Mouse (Mus musculus) heart, embryonic 11.5 days (tissue): ENCODE measurements around the gene S1pr4. TPM values are rescaled to one million over a fixed set of nuclear protein-coding genes. Genes with fewer than 3 reads are reported as not detected.
A peak's percentile ranks its signal among the peaks of the same experiment; 100 is the strongest.

ENCODE experiments used
- ATAC-seq: fragments of 200-750 bp; cut with Nextera tagmentation; replicated peaks from 2 replicates; pipeline ENCODE4 v1.8.0; 2017; ENCODE audit warnings: moderate library complexity; ENCODE audit not compliant: insufficient number of reproducible peaks, low FRiP score, low TSS enrichment
- H3K27ac ChIP-seq: fragments of 300-500 bp; sonication (generic); 2 replicates; pipeline ENCODE4 v1.5.1; 2014; ENCODE audit warnings: mild to moderate bottlenecking, low read depth, low read length
- H3K27me3 ChIP-seq: fragments of 300-500 bp; sonication (generic); 2 replicates; pipeline ENCODE4 v1.6.1; 2014; ENCODE audit warnings: mild to moderate bottlenecking, low read length, mixed read lengths; ENCODE audit not compliant: control insufficient read depth, insufficient read depth
- H3K36me3 ChIP-seq: fragments of 300-500 bp; sonication (generic); 2 replicates; pipeline ENCODE4 v1.6.1; 2014; ENCODE audit warnings: mild to moderate bottlenecking, low read length, moderate library complexity, mixed read lengths; ENCODE audit not compliant: control insufficient read depth, insufficient read depth
- H3K4me1 ChIP-seq: fragments of 300-500 bp; sonication (generic); 2 replicates; pipeline ENCODE4 v1.6.1; 2014; ENCODE audit warnings: low read length; ENCODE audit not compliant: control insufficient read depth, insufficient read depth
- H3K4me2 ChIP-seq: fragments of 300-500 bp; sonication (generic); 2 replicates; pipeline ENCODE4 v1.6.1; 2014; ENCODE audit warnings: mild to moderate bottlenecking, moderate library complexity
- H3K4me3 ChIP-seq: fragments of 300-500 bp; sonication (generic); 2 replicates; pipeline ENCODE4 v1.5.1; 2014; ENCODE audit warnings: low read depth, low read length
- H3K9ac ChIP-seq: fragments of 300-500 bp; sonication (generic); 2 replicates; pipeline ENCODE4 v1.6.1; 2014; ENCODE audit warnings: mild to moderate bottlenecking, low read depth, low read length, moderate library complexity
- H3K9me3 ChIP-seq: fragments of 300-500 bp; sonication (generic); replicated peaks from 2 replicates; pipeline ENCODE4 v1.6.1; 2016; ENCODE audit warnings: low read length; ENCODE audit not compliant: control insufficient read depth
- WGBS: fragments of 180-500 bp; shearing (Covaris S2); extraction: QIAGEN DNeasy Blood & Tissue Kit; methylation state at CpG from one replicate; pipeline ENCODE4 v1.1.7; 2014; ENCODE audit not compliant: insufficient replicate concordance; 5-methylcytosine and 5-hydroxymethylcytosine counted together
- polyA plus RNA-seq: library from polyadenylated mRNA; unstranded; fragments of >200 nt; fragmentation: Nextera tagmentation; extraction: Ambion mirVana; gene quantifications from 2 replicates; pipeline ENCODE4 v1.2.1, GENCODE M21; 2014

S1pr4 gene
- 0.56 and 0.79 TPM in 2 replicates for polyA plus RNA-seq

- H3K27me3 ChIP-seq, result peaks cover 12% of the 10 kb centered on the region; the same call in 1 of the 2 replicates
- H3K9ac ChIP-seq, result no peak within 1 kb of the TSS
- H3K9me3 ChIP-seq, result no peaks in the 10 kb centered on the region
- no peak within 1 kb of the TSS for H3K4me3 ChIP-seq
- no peaks in the 10 kb centered on the region for H3K36me3 ChIP-seq
- H3K4me2 ChIP-seq, result no peak within 1 kb of the TSS
- H3K4me1 ChIP-seq, result peaks cover 8% of the 10 kb centered on the region
- H3K27ac ChIP-seq, result no peak within 1 kb of the TSS
- ATAC-seq, result no peak
- 83% methylated on average over 3 of the region's 3 CpGs for WGBS
These were observed at the start of gene S1pr4 for GRCm38 (mm10) chr10:81500032-81500431. S1pr4 (minus strand) TSS chr10:81500132.

GRCm38 (mm10) chr10:81548944-81549343, 49.0 kb upstream of the S1pr4 start:
- Histone ChIP-seq H3K27me3 (no peaks in the 10 kb centered on the region), H3K9me3 (0 out of 2 replicates have a peak, but pooled peaks cover 3% of the 10 kb centered on the region), H3K4me2 (no peak overlapping the region), H3K9ac (no peak overlapping the region), H3K4me3 (no peak overlapping the region), H3K4me1 (peaks cover 10% of the 10 kb centered on the region), H3K36me3 (no peaks in the 10 kb centered on the region), H3K27ac (no peak overlapping the region)
- ATAC-seq, result no peak
- 63% methylated on average over 5 of the region's 5 CpGs for WGBS

- WGBS, result 88% methylated on average over 13 of the region's 13 CpGs
- H3K36me3 ChIP-seq, result no peaks in the 10 kb centered on the region
- no peak overlapping the region for H3K9ac ChIP-seq
- no peak overlapping the region for H3K4me3 ChIP-seq
- ATAC-seq, result no peak
- no peaks in the 10 kb centered on the region for H3K9me3 ChIP-seq
- H3K27ac ChIP-seq, result no peak overlapping the region
- no peak overlapping the region for H3K4me2 ChIP-seq
- peaks cover 28% of the 10 kb centered on the region for H3K4me1 ChIP-seq
- no peaks in the 10 kb centered on the region for H3K27me3 ChIP-seq
These were observed 47.0 kb upstream of the S1pr4 start for GRCm38 (mm10) chr10:81546788-81547571.

GRCm38 (mm10) chr10:81546332-81546731, 46.4 kb upstream of the S1pr4 start:
- whole genome bisulfite sequencing, result 54% methylated on average over 5 of the region's 5 CpGs
- no peak overlapping the region for H3K27ac ChIP-seq
- peaks cover 35% of the 10 kb centered on the region for H3K4me1 ChIP-seq
- H3K36me3 ChIP-seq, result no peaks in the 10 kb centered on the region
- no peaks in the 10 kb centered on the region for H3K9me3 ChIP-seq
- no peaks in the 10 kb centered on the region for H3K27me3 ChIP-seq
- peak overlapping the region; percentile 40; the same call in 1 of the 2 replicates for H3K9ac ChIP-seq
- no peak for ATAC-seq
- no peak overlapping the region for H3K4me3 ChIP-seq
- H3K4me2 ChIP-seq, result no peak overlapping the region

- Histone ChIP-seq H3K27ac (peak within 1 kb of the TSS; percentile 87), H3K4me2 (peak within 1 kb of the TSS; percentile 97), H3K9ac (peak within 1 kb of the TSS; percentile 87), H3K4me1 (peaks cover 36% of the 10 kb centered on the region), H3K9me3 (no peaks in the 10 kb centered on the region), H3K27me3 (no peaks in the 10 kb centered on the region), H3K36me3 (no peaks in the 10 kb centered on the region), H3K4me3 (peak within 1 kb of the TSS; percentile 93)
- 1% methylated on average over 57 of the region's 59 CpGs for WGBS
- peak; percentile 91 for ATAC-seq
These were observed 45.3 kb upstream of the S1pr4 start, which contains the start of gene Gna11 for GRCm38 (mm10) chr10:81545161-81545747. Gna11 (minus strand) TSS chr10:81545190.

- peaks cover 36% of the 10 kb centered on the region for H3K4me1 ChIP-seq
- H3K36me3 ChIP-seq, result no peaks in the 10 kb centered on the region
- peak overlapping the region; percentile 87 for H3K9ac ChIP-seq
- peak overlapping the region; percentile 87 for H3K27ac ChIP-seq
- peak overlapping the region; percentile 93 for H3K4me3 ChIP-seq
- H3K9me3 ChIP-seq, result no peaks in the 10 kb centered on the region
- WGBS, result under 1% methylated on average over 85 of the region's 93 CpGs
- peak; percentile 20; the same call in 1 of the 2 replicates for ATAC-seq
- H3K4me2 ChIP-seq, result peak overlapping the region; percentile 97
- H3K27me3 ChIP-seq, result no peaks in the 10 kb centered on the region
These were observed 44.6 kb upstream of the S1pr4 start for GRCm38 (mm10) chr10:81544296-81545160.

GRCm38 (mm10) chr10:81543633-81544032, 43.7 kb upstream of the S1pr4 start:
- Histone ChIP-seq H3K27me3 (no peaks in the 10 kb centered on the region), H3K36me3 (no peaks in the 10 kb centered on the region), H3K9ac (peak overlapping the region; percentile 87), H3K4me2 (peak overlapping the region; percentile 97), H3K4me3 (peak overlapping the region; percentile 93), H3K9me3 (no peaks in the 10 kb centered on the region), H3K27ac (no peak overlapping the region), H3K4me1 (peaks cover 36% of the 10 kb centered on the region)
- WGBS, result 91% methylated on average over 1 of the region's 1 CpGs
- no peak for ATAC-seq

GRCm38 (mm10) chr10:81542727-81543460, 43.0 kb upstream of the S1pr4 start:
- Histone ChIP-seq H3K27ac (no peak overlapping the region), H3K4me3 (peak overlapping the region; percentile 93), H3K4me2 (peak overlapping the region; percentile 97; the same call in 1 of the 2 replicates), H3K27me3 (no peaks in the 10 kb centered on the region), H3K9me3 (no peaks in the 10 kb centered on the region), H3K9ac (peak overlapping the region; percentile 87), H3K4me1 (peaks cover 36% of the 10 kb centered on the region), H3K36me3 (no peaks in the 10 kb centered on the region)
- 69% methylated on average over 7 of the region's 7 CpGs for whole genome bisulfite sequencing
- no peak for ATAC-seq
